Comparison of ENCODE assay signal across 8 mouse cellular contexts in genomic region chr16:42781096-42782071, GRCm38 (mm10).
A peak's percentile ranks its signal among the peaks of the same experiment; 100 is the strongest.
DNase-seq lines count a peak whose midpoint lies in the region; ATAC-seq and TF ChIP-seq lines count a peak whose summit lies in the region.

No protein-coding gene starts in this region.

- H3K36me3 ChIP-seq in ES-Bruce4 (ENCODE audit: control insufficient read depth, insufficient read depth, low read length, poor library complexity, severe bottlenecking), result no peaks in the 10 kb centered on the region
- H3K36me3 ChIP-seq in forebrain, embryonic 16.5 days (ENCODE audit: control insufficient read depth, insufficient read depth), result no peaks in the 10 kb centered on the region

- peak overlapping the region; percentile 19; the same call in 1 of the 2 replicates for H3K4me2 ChIP-seq in forebrain, embryonic 16.5 days (ENCODE audit: low read length)

- DNase-seq in 3T3-L1 (ENCODE audit: low read depth, low spot score), result peak; percentile 57
- peak; percentile 31 for DNase-seq in lung, postnatal 10 days
- no peak for DNase-seq in T-cell, adult 2 months (ENCODE audit: low spot score)
- no peak for DNase-seq in layer of hippocampus, adult 18-20 months (ENCODE audit: low spot score in 2 of 2)
- DNase-seq in thymus, postnatal 0 days (ENCODE audit: low spot score), result no peak
- DNase-seq in kidney, postnatal 10 days, result no peak

- no peak overlapping the region for H3K9ac ChIP-seq in ES-Bruce4 (ENCODE audit: low read depth, poor library complexity, severe bottlenecking)
- no peak overlapping the region for H3K9ac ChIP-seq in forebrain, embryonic 16.5 days (replicated peaks; ENCODE audit: low read depth, low read length)

- no peak overlapping the region for H3K4me3 ChIP-seq in ES-Bruce4 (ENCODE audit: low read depth, low read length)
- no peak overlapping the region for H3K4me3 ChIP-seq in forebrain, embryonic 16.5 days (replicated peaks; ENCODE audit: low read length)

- peak overlapping the region; percentile 94 for H3K27ac ChIP-seq in ES-Bruce4 (ENCODE audit: insufficient read depth, low read length)
- peak overlapping the region; percentile 75 for H3K27ac ChIP-seq in forebrain, embryonic 16.5 days (ENCODE audit: low read length)

- 13% methylated on average over 12 of the region's 12 CpGs for WGBS in forebrain, embryonic 16.5 days

- TF ChIP-seq CTCF in ES-Bruce4 (IDR thresholded peaks at IDR 0.05; ENCODE audit: low read depth, low read length), result no peak

- ATAC-seq in forebrain, embryonic 16.5 days, result peak; percentile 57

- no peak for TF ChIP-seq POLR2A in ES-Bruce4 (IDR thresholded peaks at IDR 0.05; ENCODE audit: insufficient read depth, low read length)

- H3K4me1 ChIP-seq in ES-Bruce4 (ENCODE audit: control insufficient read depth, insufficient read depth, low read length), result peaks cover 3% of the 10 kb centered on the region
- peaks cover 12% of the 10 kb centered on the region for H3K4me1 ChIP-seq in forebrain, embryonic 16.5 days (replicated peaks; ENCODE audit: control insufficient read depth, insufficient read depth, low read length)

- TF ChIP-seq EP300 in ES-Bruce4 (IDR thresholded peaks at IDR 0.05; ENCODE audit: insufficient read depth, low read depth, low read length), result peak; percentile 81; the same call in 1 of the 2 replicates

- no peaks in the 10 kb centered on the region for H3K27me3 ChIP-seq in ES-Bruce4 (ENCODE audit: control insufficient read depth, insufficient read depth, low read length, poor library complexity, severe bottlenecking)
- no peaks in the 10 kb centered on the region for H3K27me3 ChIP-seq in forebrain, embryonic 16.5 days (replicated peaks; ENCODE audit: control insufficient read depth, insufficient read depth, low read length)

- H3K9me3 ChIP-seq in ES-Bruce4 (replicated peaks; ENCODE audit: control insufficient read depth, insufficient read depth, low read length, poor library complexity, severe bottlenecking), result peaks cover 12% of the 10 kb centered on the region
- no peaks in the 10 kb centered on the region for H3K9me3 ChIP-seq in forebrain, embryonic 16.5 days (ENCODE audit: control insufficient read depth, low read length)

Comparison
In these comparisons a context has a peak if more than half of its experiments do, and no peak if none do; other contexts are left out.
1. DNase-seq: peak in 3T3-L1 (single experiment) and lung, postnatal 10 days (single experiment); none in T-cell, adult 2 months (single experiment), layer of hippocampus, adult 18-20 months (0 of 2), thymus, postnatal 0 days (single experiment) and kidney, postnatal 10 days (single experiment).